Mouse (Mus musculus) spleen, adult 10 weeks (tissue): ENCODE data around the gene Gm2916. TPM values are rescaled to one million over a fixed set of nuclear protein-coding genes. Genes with fewer than 3 reads are reported as not detected.

Experiments
- polyA plus RNA-seq: library from polyadenylated mRNA; stranded (reverse); fragments of 350-450 nt; fragmentation: Illumina TruSeq; extraction: RNeasy Lipid Tissue Mini Kit (QIAGEN cat#74804); gene quantifications from one replicate; pipeline ENCODE4 v1.2.3, GENCODE M21; 2015; ENCODE audit warnings: low replicate concordance; ENCODE audit not compliant: insufficient read depth

Gene Gm2916
- not detected for polyA plus RNA-seq

DNA sequence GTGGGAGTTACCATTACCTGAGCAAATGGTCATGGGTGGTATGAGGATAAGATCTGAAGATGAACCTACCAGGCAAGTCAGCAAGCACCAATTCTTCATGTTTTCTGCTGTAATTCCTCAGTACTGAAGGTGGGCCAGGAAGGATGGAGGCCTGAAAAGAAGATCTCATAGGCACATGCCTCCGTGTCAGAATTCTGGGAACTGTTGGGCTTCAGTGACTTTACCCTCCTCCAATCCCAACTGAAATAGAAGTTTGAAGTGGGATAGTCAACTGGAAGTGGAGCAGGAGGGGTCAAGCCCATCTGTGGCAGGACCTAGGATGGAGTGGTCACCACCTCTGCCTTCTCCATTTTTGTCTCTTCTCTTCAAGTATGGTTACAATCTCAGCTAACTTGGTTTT is at the start of gene Gm2916:
TSS of gene Gm2916 (plus strand) at position 301 of the 400 bp plus-strand sequence.

DNA sequence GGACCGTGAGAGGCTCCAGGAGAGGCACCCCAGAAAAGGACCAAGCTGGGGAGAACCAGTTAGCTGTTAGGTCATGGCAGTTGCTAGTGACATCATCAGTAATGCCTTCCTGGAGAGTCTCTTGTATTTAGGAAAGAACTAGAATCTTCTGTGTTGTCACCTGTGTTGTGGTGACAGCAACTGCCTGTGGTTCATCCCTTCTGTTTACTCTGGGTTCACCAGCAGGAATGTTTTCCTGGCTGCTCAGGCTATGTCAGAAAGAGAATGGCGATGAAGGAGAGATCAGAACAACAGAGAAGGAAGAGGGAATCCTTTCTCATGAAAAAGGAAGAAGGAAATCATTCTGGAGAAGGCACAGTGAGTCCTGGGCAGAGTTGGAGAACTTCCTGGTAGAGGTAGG is 38.0 kb upstream of the Gm2916 start, which contains the start of gene Gm3033:
TSS of gene Gm3033 (plus strand) at position 301 of the 400 bp plus-strand sequence.

DNA sequence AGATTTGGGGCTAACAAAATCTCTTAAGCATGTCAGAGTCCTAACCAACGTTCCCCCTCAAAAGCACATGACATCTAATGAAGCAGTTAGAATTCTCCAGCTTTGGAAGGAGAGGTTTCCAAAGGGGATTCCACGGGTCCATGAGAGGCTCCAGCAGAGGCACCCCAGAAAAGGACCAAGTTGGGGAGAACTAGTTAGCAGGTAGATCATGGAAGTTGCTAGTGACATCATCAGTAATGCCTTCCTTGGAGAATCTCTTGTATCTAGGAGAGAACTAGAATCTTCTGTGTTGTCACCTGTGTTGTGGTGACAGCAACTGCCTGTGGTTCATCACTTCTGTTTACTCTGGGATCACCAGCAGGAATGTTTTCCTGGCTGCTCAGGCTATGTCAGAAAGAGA is 47.5 kb downstream of the Gm2916 start, which contains the start of gene Gm3029:
TSS of gene Gm3029 (plus strand) at position 301 of the 400 bp plus-strand sequence.

DNA sequence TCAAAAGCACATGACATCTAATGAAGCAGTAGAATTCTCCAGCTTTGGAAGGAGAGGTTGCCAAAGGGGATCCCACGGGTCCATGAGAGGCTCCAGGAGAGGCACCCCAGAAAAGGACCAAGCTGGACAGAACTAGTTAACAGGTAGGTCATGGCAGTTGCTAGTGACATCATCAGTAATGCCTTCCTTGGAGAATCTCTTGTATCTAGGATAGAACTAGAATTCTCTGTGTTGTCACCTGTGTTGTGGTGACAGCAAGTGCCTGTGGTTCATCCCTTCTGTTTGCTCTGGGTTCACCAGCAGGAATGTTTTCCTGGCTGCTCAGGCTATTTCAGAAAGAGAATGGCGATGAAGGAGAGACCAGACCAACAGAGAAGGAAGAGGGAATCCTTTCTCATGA is 79.3 kb downstream of the Gm2916 start, which contains the start of gene Gm3095:
TSS of gene Gm3095 (plus strand) at position 301 of the 400 bp plus-strand sequence.

Other genes starting within 250 kb of the Gm2916 start
- not detected for gene Gm3012, start 249.7 kb upstream of the Gm2916 start, polyA plus RNA-seq
- gene Gm3020, start 232.1 kb upstream of the Gm2916 start, polyA plus RNA-seq, result 0.17 TPM
- not detected for gene Gm3043, start 195.4 kb upstream of the Gm2916 start, polyA plus RNA-seq
- gene Gm3002, start 74.1 kb upstream of the Gm2916 start, polyA plus RNA-seq, result 0.18 TPM
- not detected for gene Gm3033, start 37.9 kb upstream of the Gm2916 start, polyA plus RNA-seq
- gene Gm3029, start 47.6 kb downstream of the Gm2916 start, polyA plus RNA-seq, result not detected
- not detected for gene Gm3095, start 79.4 kb downstream of the Gm2916 start, polyA plus RNA-seq
- not detected for gene Gm3099, start 114.2 kb downstream of the Gm2916 start, polyA plus RNA-seq
- not detected for gene Gm5796, start 139.8 kb downstream of the Gm2916 start, polyA plus RNA-seq
- gene Gm3115, start 199.9 kb downstream of the Gm2916 start, polyA plus RNA-seq, result not detected
- gene Gm8108, start 226.4 kb downstream of the Gm2916 start, polyA plus RNA-seq, result 0.58 TPM